Mouse (Mus musculus): ENCODE measurements around the gene Gnaz. TPM values are rescaled to one million over a fixed set of nuclear protein-coding genes. Genes with fewer than 3 reads are reported as not detected.
A peak's percentile ranks its signal among the peaks of the same experiment; 100 is the strongest.

The Gnaz gene
- polyA plus RNA-seq, 1 experiment from 2014 or later, result 33.9 TPM

DNA sequence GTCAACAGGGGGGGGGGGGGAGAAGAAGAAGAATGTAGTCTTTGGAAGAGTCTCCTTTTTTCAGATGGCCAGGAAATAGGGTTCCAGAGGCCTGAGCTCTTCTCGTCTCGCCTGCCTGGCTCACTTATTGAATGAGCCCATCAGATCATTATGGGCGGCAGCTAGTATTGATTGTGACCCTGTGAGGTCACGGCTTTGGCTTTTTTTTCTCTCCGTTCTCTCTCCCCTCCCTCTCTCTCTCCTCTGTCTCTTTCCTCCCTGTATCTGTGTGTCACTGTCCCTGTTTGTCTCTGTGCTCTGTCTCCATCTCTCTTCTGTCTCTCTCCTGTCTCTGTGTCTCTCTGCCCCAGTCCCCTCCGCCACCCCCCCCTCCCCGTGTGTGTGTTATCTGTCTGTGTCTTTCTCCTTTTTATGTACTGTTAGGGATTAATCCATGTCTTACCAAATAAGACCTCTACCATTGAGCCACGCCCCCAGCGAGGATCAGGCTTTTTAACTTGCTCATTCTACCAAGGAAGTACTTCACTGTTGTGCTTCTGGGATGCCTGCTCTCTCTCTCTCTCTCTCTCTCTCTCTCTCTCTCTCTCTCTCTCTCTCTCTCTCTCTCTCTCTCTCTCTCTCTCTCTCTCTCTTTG lies 91.9 kb downstream of the Gnaz start:
- Histone ChIP-seq H3K27ac (no peak overlapping the region), H3K9ac (no peak overlapping the region), H3K4me3 (no peak overlapping the region; the same call in 1 of the 2 replicates), H3K27me3 (replicated peaks) (no peaks in the 10 kb centered on the region), H3K36me3 (no peaks in the 10 kb centered on the region), H3K9me3 (no peaks in the 10 kb centered on the region), H3K4me1 (peaks cover 48% of the 10 kb centered on the region), H3K4me2 (replicated peaks) (peak overlapping the region; percentile 84)
- no peak for ATAC-seq (ENCODE audit: low FRiP score, low read depth)
- WGBS, result 24% methylated on average over 9 of the region's 9 CpGs

- Histone ChIP-seq H3K9ac (no peak overlapping the region), H3K27me3 (replicated peaks) (no peaks in the 10 kb centered on the region), H3K9me3 (no peaks in the 10 kb centered on the region), H3K4me2 (replicated peaks) (peak overlapping the region; percentile 84), H3K36me3 (no peaks in the 10 kb centered on the region), H3K4me3 (peak overlapping the region; percentile 88; the same call in 1 of the 2 replicates), H3K27ac (no peak overlapping the region), H3K4me1 (peaks cover 53% of the 10 kb centered on the region)
- 1% methylated on average over 11 of the region's 11 CpGs for WGBS
- ATAC-seq (ENCODE audit: low FRiP score, low read depth), result no peak; the same call in 1 of the 2 replicates
These were observed 92.4 kb downstream of the Gnaz start for GRCm38 (mm10) chr10:75059396-75059795.

GRCm38 (mm10) chr10:75060217-75060842 lies 93.4 kb downstream of the Gnaz start, which contains the start of gene Bcr:
Gene Bcr, plus strand, starts transcription at chr10:75060592.
- H3K9ac ChIP-seq, result peak within 1 kb of the TSS; percentile 89
- peak within 1 kb of the TSS; percentile 68; the same call in 1 of the 2 replicates for H3K27ac ChIP-seq
- H3K4me2 ChIP-seq (replicated peaks), result peak within 1 kb of the TSS; percentile 84
- WGBS, result 1% methylated on average over 70 of the region's 73 CpGs
- H3K4me3 ChIP-seq, result peak within 1 kb of the TSS; percentile 88
- peak; percentile 85 for ATAC-seq (ENCODE audit: low FRiP score, low read depth)
- H3K36me3 ChIP-seq, result 0 out of 2 replicates have a peak, but pooled peaks cover 1% of the 10 kb centered on the region
- no peaks in the 10 kb centered on the region for H3K27me3 ChIP-seq (replicated peaks)
- H3K4me1 ChIP-seq, result peaks cover 63% of the 10 kb centered on the region
- no peaks in the 10 kb centered on the region for H3K9me3 ChIP-seq

DNA sequence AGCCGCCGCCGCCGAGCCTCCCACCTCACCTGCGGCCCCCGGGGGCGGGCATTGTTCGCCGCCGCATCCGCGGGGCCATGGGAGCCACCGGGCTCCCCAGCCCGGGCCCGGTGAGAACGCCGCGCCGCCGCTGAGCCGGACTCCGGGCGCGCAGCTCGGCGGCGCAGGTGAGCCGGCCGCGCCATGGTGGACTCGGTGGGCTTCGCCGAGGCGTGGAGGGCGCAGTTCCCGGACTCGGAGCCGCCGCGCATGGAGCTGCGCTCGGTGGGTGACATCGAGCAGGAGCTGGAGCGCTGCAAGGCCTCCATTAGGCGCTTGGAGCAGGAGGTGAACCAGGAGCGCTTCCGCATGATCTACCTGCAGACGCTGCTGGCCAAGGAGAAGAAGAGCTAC lies 93.9 kb downstream of the Gnaz start:
- H3K4me3 ChIP-seq, result peak overlapping the region; percentile 88
- H3K36me3 ChIP-seq, result 0 out of 2 replicates have a peak, but pooled peaks cover 4% of the 10 kb centered on the region
- H3K9ac ChIP-seq, result peak overlapping the region; percentile 89
- under 1% methylated on average over 47 of the region's 48 CpGs for WGBS
- peaks cover 63% of the 10 kb centered on the region for H3K4me1 ChIP-seq
- no peaks in the 10 kb centered on the region for H3K9me3 ChIP-seq
- H3K4me2 ChIP-seq (replicated peaks), result peak overlapping the region; percentile 84
- peak; percentile 27 for ATAC-seq (ENCODE audit: low FRiP score, low read depth)
- H3K27ac ChIP-seq, result peak overlapping the region; percentile 68; the same call in 1 of the 2 replicates
- H3K27me3 ChIP-seq (replicated peaks), result no peaks in the 10 kb centered on the region

GRCm38 (mm10) chr10:75061341-75062188 lies 94.6 kb downstream of the Gnaz start:
- H3K36me3 ChIP-seq, result 0 out of 2 replicates have a peak, but pooled peaks cover 6% of the 10 kb centered on the region
- H3K27me3 ChIP-seq (replicated peaks), result no peaks in the 10 kb centered on the region
- peak overlapping the region; percentile 89 for H3K9ac ChIP-seq
- WGBS, result 2% methylated on average over 71 of the region's 71 CpGs
- peak overlapping the region; percentile 84 for H3K4me2 ChIP-seq (replicated peaks)
- H3K9me3 ChIP-seq, result no peaks in the 10 kb centered on the region
- 0 out of 2 replicates have a peak overlapping the region, but pooled peaks have one; percentile 68 for H3K27ac ChIP-seq
- peaks cover 58% of the 10 kb centered on the region for H3K4me1 ChIP-seq
- ATAC-seq (ENCODE audit: low FRiP score, low read depth), result no peak
- peak overlapping the region; percentile 88 for H3K4me3 ChIP-seq

GRCm38 (mm10) chr10:75062189-75062561 lies 95.2 kb downstream of the Gnaz start:
- ATAC-seq (ENCODE audit: low FRiP score, low read depth), result no peak
- no peaks in the 10 kb centered on the region for H3K9me3 ChIP-seq

DNA sequence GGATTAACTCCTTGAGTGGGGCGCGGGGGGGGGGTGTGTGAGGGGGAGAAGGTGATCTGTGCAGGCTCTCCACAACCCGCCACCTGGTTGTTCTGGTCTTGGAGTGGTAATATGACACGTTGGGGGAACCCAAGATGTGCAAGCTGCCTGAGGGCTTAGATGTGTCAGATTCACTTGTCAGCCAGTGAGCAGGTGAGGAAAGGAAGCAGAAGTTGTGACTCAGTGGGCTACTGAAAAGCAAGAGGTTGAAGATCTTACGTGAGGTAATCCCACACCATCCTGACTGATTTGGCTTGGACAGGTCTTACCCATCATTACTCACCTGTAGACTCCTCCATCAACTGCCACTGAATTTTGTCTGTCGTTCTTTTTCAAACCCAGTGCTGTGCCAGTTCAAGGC lies 95.6 kb downstream of the Gnaz start:
- Histone ChIP-seq H3K4me3 (peak overlapping the region; percentile 88), H3K27me3 (replicated peaks) (no peaks in the 10 kb centered on the region), H3K9me3 (no peaks in the 10 kb centered on the region), H3K4me1 (peaks cover 62% of the 10 kb centered on the region), H3K36me3 (0 out of 2 replicates have a peak, but pooled peaks cover 8% of the 10 kb centered on the region), H3K4me2 (replicated peaks) (peak overlapping the region; percentile 84), H3K9ac (peak overlapping the region; percentile 35; the same call in 1 of the 2 replicates), H3K27ac (no peak overlapping the region)
- WGBS, result 50% methylated on average over 6 of the region's 6 CpGs
- ATAC-seq (ENCODE audit: low FRiP score, low read depth), result no peak

More at GRCm38 (mm10) chr10:75062189-75062561, 95.2 kb downstream of the Gnaz start:
- H3K4me1 ChIP-seq, result peaks cover 58% of the 10 kb centered on the region
- no peaks in the 10 kb centered on the region for H3K27me3 ChIP-seq (replicated peaks)
- H3K36me3 ChIP-seq, result 0 out of 2 replicates have a peak, but pooled peaks cover 8% of the 10 kb centered on the region
- no peak overlapping the region for H3K27ac ChIP-seq
- 23% methylated on average over 6 of the region's 6 CpGs for WGBS
- peak overlapping the region; percentile 89 for H3K9ac ChIP-seq
- H3K4me3 ChIP-seq, result peak overlapping the region; percentile 88
- H3K4me2 ChIP-seq (replicated peaks), result peak overlapping the region; percentile 84

- no peak for ATAC-seq (ENCODE audit: low FRiP score, low read depth)
- 81% methylated on average over 12 of the region's 12 CpGs for WGBS
- no peak overlapping the region for H3K27ac ChIP-seq
- H3K9me3 ChIP-seq, result no peaks in the 10 kb centered on the region
- 0 out of 2 replicates have a peak, but pooled peaks cover 8% of the 10 kb centered on the region for H3K36me3 ChIP-seq
- peaks cover 66% of the 10 kb centered on the region for H3K4me1 ChIP-seq
- peak overlapping the region; percentile 84 for H3K4me2 ChIP-seq (replicated peaks)
- peak overlapping the region; percentile 88 for H3K4me3 ChIP-seq
- peak overlapping the region; percentile 35; the same call in 1 of the 2 replicates for H3K9ac ChIP-seq
- H3K27me3 ChIP-seq (replicated peaks), result no peaks in the 10 kb centered on the region
These were observed 96.5 kb downstream of the Gnaz start for GRCm38 (mm10) chr10:75063301-75063965.

GRCm38 (mm10) chr10:75065691-75066090 lies 98.7 kb downstream of the Gnaz start:
- Histone ChIP-seq H3K27me3 (replicated peaks) (no peaks in the 10 kb centered on the region), H3K9me3 (no peaks in the 10 kb centered on the region), H3K4me2 (replicated peaks) (peak overlapping the region; percentile 84), H3K9ac (no peak overlapping the region), H3K4me1 (peaks cover 65% of the 10 kb centered on the region), H3K27ac (no peak overlapping the region), H3K36me3 (0 out of 2 replicates have a peak, but pooled peaks cover 8% of the 10 kb centered on the region), H3K4me3 (no peak overlapping the region)
- WGBS, result 81% methylated on average over 6 of the region's 6 CpGs
- ATAC-seq (ENCODE audit: low FRiP score, low read depth), result no peak

All from neural tube, embryonic 12.5 days (tissue).